Mouse (Mus musculus) monocyte, adult 5-6 weeks (primary cell): ENCODE data around the gene Itgb1bp1. TPM values are rescaled to one million over a fixed set of nuclear protein-coding genes. Genes with fewer than 3 reads are reported as not detected.

ENCODE experiments used
- ATAC-seq: fragments of 153-309, 156-312 bp; replicated peaks from 2 replicates; pipeline ENCODE4 v1.8.0; 2017; ENCODE audit warnings: mild to moderate bottlenecking; ENCODE audit not compliant: low TSS enrichment, insufficient number of reproducible peaks, severe bottlenecking, poor library complexity, low FRiP score
- total RNA-seq: library from RNA; stranded (forward); fragments of 200-1000, 200-491, 200-594 nt; gene quantifications from 3 replicates; pipeline ENCODE4 v1.2.3, GENCODE M21; 2017

Gene Itgb1bp1
- 25.2 to 56.4 TPM (median 39.1 TPM) in 3 replicates for total RNA-seq

DNA sequence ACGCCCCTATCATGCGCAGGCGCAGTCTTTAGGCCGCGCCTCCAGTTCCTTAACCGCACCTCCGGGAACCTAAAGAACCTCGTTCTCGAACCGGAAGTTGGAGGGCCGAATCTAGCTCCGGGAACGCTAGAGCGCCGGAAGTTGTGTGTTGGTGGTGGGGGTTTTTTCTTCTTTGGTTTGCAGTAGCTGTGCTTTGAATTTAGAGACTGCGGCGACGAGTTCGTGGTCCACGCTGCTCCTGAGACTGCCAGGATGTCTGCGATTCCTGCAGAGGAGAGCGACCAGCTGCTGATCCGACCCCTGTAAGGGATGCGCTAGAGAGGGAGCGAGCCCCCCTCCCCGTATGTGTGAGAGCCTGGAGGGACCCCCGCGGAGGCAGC lies at the start of gene Itgb1bp1:
Gene Itgb1bp1, minus strand, starts transcription at position 42 of the 380 bp plus-strand sequence.
- peak; percentile 91 for ATAC-seq

DNA sequence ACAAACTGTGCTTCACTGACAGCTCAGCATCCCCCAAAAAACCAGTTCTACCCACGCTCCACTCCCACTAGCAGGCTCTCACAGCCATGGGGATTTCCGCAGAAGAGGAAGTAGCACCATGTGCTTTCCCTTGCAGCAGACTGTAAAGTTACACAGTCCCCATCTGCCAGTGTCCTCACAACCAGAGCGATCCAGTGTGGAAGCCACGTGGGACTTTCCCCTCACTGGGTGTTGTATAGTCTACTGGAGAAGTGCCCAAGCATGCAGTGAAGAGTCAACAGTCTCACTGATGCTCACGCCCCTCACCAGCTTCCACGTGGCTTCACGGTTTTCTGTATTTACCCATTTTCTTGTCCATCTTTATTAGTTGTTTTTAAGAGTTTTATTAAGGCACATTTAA lies 49.8 kb upstream of the Itgb1bp1 start:
- ATAC-seq: peak; percentile 92

DNA sequence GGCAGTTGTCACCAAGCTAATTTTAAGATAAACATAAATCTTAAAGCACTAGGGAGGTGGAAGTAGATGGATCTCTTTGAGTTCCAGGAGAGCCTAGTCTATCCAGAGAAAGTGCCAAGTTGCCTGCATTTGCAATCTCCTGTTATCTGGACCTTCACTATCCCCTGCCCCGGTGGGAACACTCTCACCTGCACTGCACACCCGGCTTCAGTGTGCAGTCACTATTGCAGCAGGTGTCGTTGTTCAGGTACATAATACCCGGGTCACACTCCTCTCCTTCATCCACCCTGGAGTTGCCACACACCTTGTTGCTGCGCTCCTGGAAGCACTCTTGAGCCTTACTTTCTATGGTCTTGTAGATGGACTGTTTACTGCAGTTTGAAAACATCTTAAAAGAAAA lies 47.7 kb upstream of the Itgb1bp1 start:
- ATAC-seq: no peak

DNA sequence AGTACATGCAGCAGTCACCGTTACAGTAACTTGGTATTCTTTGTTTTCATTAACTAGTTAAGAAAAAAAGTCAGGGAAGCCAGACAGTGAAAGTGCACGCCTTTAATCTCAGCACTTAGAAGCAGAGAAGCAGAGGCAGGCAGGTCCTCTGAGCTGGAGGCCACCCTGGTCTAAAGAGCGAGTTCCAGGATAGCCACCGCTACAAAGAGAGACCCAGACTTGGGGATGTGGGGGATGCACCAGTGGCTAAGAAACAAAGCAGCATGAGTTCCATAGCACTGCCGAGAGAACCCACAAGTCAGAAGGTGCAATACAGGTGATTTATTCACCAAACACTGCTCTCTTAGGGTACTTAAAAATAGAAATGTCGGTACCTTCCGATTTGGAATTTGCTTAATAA lies 46.9 kb upstream of the Itgb1bp1 start:
- ATAC-seq: no peak

DNA sequence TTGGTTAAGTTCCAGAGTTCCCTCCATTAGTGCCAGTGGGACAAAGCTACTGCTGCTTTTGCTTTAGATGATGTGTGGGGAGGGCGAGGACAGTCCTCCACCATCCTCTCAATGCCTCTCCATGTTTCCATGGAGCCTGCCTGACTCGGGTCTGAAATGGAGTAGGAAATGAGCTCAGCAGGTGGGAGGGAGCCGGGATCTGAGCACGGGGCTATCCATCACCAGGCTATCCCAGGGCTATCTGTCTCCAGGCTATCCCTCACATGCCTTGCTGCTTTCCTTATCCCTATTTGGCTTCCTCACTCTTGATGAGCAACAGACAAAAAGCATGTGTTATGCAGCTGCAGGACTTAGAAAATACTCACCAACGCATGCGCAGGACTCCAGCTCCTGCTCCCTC lies 45.6 kb upstream of the Itgb1bp1 start:
- no peak for ATAC-seq

DNA sequence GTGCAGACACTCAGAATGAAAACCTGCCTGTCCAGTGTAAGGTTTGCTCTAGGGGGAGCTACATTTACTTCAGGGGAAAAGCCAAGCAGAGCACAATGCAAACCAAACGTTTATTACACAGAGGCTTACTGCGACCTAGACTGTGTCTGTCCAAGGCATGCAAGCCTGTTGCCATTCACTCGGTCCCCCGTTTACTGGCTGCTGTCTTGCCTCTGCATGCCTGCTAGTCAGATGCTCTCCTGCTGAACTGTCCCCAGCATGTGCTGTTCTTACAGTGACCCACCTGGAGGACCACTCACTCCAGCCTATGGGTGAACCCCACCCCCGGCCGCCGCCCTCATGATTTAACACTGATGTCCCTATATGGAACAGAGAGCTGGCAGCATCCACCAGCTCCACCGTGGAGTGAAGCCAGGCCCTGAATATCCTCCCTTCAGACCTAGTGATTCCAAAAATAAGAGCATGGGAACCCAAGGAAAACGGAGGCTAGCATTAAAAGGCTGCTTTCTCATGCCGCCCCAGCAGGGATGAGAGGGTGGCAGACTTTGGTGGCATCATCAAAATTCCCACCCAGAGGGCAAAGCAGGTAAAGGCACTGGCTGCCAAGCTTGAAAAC lies 45.0 kb upstream of the Itgb1bp1 start:
- no peak for ATAC-seq

DNA sequence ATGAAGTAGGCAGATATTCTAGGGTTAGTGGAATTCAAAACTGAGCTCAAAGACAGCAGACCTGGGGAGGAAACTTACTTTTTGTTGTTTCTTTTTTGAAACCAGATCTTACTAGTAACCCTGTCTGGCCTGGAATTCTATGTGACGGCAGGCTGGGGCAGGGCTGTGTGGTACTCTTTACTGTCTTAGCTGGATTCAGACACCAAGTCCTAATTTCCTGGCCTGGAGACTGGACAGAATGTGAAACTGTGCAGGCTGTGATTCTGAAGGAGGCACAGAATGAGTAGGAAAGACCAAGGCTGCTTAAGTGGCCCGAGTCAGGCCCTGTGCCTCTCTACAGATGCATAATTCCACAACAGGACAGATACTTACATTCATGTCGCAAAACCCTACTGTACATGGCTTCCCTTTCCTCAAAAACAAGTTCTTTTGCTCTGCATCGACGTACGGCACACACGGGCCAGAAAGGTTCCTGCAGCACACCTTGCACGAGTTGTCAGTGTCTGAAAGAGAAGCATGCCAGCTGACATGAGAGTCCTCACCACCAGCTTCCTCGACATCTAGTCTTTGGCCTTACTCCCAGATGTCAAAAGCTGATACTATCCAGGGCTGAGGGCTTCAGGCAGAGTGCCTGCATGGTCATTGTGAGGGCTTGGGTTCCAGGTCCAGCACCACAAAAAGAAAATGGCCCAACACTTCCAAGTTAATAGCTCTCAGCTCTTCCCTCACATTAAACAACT lies 43.7 kb upstream of the Itgb1bp1 start:
- ATAC-seq: no peak

DNA sequence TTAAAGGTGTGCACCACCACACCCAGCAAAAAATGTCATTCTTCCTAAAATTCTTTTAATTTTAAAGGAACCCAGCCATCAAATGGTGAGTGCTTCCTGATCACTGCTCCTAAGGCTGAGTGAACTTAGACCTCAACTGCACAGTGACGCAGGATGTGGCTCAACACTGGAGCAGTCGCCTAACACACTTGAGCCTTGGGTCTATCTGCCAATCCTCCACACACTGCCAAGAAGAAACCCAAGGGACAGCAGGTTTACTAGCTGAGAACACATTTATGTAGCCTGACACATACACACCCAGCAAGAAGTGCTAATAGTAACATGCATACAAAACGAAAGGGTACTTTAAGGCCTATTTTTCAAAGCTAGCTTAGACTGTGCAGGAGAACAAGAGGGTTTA lies 40.2 kb upstream of the Itgb1bp1 start:
- ATAC-seq: no peak

DNA sequence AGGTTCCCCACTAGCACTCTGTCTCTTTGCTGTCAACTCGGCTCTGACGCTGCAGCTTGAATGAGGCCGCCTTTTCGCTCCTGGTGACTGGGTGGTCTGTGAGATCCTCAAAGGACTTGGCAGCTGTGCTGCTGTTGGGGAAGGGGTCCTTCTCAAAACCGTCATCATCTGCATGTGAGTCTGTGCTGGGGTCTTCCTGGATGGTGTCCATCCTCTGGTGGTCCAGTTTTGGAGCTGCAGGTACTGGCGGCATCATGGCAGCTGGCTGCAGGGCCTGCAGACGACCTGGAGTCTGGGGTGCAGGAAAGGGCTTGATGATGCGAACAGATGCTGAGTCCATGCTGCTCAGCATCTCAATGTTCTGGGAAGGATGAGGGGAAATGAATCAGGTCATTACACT lies 39.2 kb upstream of the Itgb1bp1 start:
- no peak for ATAC-seq

DNA sequence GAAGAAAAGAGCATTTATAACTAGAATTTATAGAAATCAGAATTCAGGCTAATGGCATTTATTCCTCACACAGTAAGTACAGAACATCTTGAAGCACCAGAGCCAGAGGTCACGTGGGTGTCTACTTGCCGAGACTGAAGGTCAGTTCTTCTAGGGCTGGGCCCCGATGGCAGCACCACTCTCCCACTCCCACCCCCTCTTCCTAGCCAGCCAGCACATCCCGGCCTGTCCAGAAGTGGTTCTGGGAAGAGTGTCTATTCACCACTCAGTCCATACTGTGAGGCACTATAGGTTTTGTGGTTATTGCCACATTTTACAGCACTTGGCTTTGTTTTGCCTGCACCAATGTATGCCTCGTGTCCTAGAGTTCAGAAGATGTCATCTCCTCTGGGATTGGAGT lies 38.0 kb upstream of the Itgb1bp1 start:
- no peak for ATAC-seq

DNA sequence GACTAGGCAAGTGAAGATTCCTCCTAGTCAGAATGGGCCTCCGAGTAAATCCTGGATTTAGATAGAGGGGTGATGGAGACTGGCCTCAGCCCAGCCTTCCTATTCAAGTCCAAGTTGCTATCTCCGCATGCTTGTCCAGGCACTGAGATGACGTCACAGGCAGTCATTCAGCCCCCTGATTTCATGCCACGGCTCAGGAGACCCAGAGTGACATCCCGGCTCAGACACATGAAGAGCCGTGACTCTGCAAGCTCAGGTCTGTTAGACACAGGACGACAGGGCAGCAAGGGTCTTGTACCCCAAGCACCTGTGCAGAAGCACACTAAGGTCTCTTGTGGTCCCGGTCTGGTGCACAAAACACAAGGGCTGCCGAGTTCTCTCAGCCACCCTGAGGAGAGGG lies 36.8 kb upstream of the Itgb1bp1 start:
- ATAC-seq: no peak

DNA sequence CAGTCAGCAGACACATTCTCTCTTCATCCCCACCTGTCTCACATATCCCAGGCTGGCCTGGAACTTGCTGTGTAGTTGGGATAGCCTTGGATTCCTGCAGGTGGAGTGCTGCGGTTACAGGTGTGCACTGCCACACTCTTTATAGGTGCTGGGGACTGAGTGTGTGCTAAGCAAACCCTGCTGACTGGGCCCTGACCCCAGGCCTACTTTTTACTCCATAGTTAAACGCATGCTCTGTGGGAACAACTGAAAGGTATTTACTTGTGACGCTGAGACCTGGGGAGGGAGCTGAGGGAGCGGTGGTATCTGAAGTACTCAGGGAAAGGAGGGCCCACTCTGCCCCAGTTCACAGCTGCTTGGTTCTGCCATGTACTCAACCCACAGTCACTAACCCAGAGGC lies 36.2 kb upstream of the Itgb1bp1 start:
- 0 out of 2 replicates have a peak, but pooled peaks have one; percentile 1 for ATAC-seq

DNA sequence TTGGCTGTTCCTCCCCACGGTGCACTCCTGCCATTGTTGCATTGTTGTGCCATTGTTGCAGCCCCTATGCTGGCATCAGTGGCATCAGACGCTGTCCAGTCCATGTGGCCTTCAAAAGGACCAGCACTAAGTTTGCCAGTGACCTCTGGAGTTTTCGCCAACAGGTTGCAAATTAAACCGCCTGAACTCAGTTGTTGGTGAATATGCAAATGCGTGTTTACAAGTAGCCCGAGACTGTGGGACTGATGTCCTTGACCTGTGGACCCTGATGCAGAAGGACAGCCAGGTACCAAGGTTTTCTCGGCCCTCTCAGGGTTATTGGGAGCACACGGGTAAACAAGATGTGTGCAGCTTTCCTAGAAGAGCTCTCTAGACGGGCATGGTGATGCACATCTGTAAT lies 35.1 kb upstream of the Itgb1bp1 start:
- no peak for ATAC-seq

DNA sequence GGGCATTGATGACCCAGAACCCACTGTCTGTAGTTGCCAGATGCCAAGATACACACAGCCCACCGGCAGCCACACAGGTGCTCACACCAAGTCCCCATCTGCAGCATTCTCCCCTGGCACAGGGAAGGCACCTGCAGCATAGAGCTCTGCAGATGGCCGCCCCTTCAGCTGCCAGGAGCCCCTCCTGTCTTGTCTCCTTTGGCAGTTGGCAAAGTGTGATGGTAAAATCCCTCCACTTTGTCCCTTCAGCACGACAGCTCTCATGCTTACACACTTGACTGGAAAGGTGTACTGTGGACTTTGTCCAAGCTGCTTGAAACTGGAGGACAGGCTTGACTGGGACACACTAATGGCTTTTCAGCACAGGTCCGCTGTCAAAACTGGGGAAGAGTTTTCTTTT lies 34.2 kb upstream of the Itgb1bp1 start:
- no peak for ATAC-seq

DNA sequence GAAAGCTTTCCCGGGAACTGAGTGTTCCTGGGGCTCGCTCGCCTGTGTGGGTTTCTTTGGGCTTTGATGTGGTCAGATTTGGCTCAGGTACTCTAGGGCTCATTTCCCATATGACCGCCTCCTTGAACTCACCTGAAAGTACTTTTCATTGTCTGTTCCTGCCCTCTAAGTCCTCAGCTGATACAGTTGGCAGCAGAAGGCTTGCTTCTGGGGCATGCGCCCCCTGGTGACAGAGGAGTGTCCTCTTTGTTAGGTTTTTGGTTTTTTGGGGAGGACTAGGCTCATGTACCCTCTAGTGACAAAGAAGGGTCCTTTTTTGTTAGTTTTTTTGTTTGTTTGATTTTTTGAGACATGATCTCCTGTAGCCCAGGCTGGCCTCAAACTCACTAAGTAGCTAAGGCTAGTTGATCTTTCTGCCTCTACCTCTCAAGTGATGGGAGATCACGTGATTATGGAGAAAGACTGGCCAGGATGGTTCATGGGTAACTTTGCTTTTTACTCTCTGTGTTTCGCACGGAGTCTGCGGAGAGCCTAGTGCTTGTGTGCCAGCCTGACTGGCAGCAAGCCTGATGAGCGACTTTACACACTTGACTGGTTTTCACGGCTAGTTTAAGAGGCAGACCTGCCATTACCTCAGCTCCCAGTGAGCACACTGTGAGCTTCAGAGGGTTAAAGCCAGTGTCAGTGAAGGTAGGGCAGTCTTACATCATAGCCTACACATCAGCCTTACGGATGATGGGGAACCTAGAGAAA lies 32.2 kb upstream of the Itgb1bp1 start:
- ATAC-seq: no peak

DNA sequence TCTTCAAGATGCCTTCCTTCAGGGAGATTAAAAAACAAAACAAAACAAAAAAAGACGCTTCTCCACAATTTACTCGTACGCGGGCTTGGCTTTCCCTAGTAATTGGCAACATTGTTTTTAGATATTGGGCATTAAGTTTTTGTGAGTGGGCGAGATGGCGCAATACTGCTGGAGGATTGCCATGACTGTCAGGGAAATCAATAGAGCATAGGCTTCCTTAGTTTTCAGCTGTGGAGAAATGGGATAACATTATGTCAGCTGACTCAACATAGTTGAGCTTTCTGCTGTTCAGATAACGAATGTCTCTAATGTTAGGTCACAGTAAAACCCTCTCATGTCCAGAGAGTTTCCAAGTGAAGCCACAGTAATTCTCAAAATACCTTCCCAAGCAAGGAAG lies 30.8 kb upstream of the Itgb1bp1 start:
- ATAC-seq: no peak

DNA sequence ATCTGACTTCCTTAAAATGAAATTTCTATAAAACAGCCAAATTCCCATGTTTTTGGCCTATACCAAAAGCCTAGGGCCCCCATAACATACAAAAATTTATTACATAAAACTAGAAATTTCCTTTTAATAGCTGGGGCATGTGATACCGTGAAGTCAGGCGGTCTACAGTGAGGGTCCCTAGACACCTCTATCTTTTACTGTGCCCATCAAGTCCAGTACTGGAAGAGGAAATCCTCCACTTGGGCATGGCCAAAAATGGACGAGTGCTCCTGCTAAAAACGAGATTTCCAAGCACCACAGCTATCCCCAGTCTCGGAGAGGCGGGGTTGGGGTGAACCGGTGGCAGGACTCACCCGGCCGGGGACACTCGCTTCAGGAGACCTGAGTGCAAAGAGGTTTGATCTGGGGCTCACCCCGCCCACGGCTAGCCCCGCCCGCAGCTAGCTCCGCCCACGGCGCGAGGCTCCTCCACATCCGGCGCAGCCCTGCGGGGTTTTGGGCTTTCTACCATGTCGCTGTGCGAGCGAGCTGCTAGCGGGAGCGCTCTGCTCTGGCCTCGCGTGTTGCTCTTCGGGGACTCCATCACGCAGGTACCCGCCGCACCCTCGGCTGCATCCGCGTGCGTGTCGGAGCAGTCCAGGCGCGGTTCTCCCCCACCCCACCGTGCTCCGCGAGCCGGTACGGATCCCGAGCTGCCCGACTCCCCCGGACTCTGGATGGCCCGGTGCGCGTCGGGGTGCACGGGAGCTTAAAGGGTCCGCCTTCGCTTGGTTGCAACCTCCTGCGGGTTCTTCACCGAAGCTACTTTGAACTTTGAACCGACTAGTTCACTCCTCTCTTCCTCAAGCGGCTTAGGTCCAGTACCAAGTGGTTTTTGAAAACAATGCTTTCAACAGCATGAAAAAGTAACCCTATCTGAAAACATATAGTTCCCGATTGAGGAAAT lies 30.1 kb upstream of the Itgb1bp1 start, which contains the start of gene Iah1:
Gene Iah1, plus strand, starts transcription at position 467 of the 946 bp plus-strand sequence.
- ATAC-seq: peak; percentile 76

DNA sequence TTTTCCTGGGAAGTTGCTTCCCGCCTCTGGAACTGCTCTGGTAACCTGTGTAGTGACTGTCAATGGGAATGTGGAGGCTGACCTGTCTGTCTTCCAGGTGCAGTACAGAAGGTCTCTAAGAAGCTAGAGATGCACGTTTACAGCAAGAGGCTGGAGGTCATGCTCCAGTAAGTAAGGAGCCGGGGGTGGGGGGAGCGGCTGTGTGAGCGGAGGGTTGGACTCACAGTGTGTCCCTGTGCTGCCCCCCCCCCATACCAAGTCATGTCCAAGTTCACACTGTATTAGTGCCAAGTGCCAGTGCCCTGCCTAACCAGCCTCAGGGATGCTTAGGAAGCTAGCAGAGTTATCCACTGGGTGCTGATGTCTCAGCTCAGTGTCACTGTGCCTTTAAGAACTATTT lies 26.1 kb upstream of the Itgb1bp1 start:
- no peak for ATAC-seq

DNA sequence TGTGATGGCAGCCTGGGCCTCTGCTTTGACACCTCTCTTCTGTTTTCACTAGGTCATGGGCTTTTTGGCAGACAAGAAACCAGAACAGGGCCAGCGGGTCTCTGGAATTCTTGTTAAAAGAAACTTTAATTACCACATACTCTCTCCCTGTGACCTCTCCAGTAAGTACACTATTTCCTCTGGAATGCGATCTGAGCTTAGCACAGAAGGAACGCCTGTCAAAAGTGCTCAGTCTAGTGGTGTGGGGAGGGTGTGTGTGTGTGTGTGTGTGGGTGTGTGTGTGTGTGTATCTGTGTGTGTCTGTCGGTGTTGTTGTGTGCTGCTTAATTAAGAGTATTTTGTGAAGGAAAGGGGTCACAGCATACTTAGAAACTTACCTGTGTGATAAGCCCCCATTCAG lies 20.6 kb upstream of the Itgb1bp1 start:
- ATAC-seq: no peak
